Mouse (Mus musculus): ENCODE data around the gene Mad1l1. TPM values are rescaled to one million over a fixed set of nuclear protein-coding genes. Genes with fewer than 3 reads are reported as not detected.

The Mad1l1 gene
- polyA plus RNA-seq, 1 experiment from 2014 or later = 21.0 TPM

DNA sequence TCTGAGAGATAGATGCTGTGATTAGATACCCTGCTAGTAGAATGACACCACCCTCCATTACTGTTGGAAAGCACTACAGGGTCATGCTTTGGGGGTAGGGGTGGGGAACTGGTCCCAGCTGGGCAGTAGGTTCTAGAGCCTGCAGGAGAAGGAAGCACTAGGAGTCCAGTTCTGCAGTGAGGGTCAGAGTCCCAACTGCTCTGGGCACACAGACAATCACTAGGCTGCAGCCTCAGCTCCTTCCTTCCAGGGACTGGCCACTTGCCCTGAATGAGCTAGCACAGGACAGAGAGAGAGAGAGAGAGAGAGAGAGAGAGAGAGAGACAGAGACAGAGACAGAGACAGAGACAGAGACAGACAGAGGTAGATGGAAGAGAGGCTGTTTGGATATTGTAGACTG is 255.1 kb downstream of the Mad1l1 start:
- Histone ChIP-seq H3K9me3 (replicated peaks) (no peaks in the 10 kb centered on the region), H3K27me3 (no peaks in the 10 kb centered on the region), H3K4me2 (no peak overlapping the region), H3K27ac (replicated peaks) (no peak overlapping the region), H3K36me3 (replicated peaks) (peaks cover 9% of the 10 kb centered on the region; the same call in 1 of the 2 replicates), H3K4me1 (replicated peaks) (no peaks in the 10 kb centered on the region), H3K4me3 (replicated peaks) (no peak overlapping the region), H3K9ac (no peak overlapping the region)
- no peak for ATAC-seq (ENCODE audit: insufficient read depth)

DNA sequence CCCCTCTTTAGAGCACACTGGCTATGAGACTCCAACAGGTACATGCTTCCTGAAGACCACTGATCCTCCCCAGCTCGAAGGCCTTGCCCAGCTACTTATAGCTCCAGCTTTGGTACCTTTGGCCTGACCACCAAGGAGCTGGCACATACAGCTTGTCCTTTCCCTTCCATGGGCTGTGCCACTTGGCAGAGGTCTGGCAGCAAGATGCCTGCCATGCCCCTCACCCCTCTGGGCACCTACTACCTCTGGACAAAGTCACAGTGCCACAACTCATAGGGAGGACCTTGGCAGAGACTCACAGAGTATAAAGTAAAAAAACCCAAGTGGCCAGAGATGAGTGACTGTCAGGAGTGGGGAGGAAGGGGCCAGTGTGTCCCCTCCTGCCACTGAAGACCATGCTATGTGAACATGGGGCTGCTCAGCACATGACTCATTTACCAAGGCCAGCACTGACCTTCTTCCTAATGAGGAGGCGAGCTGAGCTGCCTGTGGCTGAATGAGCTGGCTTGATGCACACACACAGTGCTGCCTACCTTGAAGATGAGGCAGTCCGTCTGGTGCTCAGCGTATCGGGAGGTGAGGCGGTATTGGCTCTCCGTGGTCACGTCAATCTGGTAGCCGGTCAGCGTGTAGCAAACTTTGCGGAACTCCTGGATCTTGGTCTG is 255.9 kb downstream of the Mad1l1 start:
- no peak overlapping the region for H3K9ac ChIP-seq
- no peaks in the 10 kb centered on the region for H3K4me1 ChIP-seq (replicated peaks)
- no peak overlapping the region for H3K27ac ChIP-seq (replicated peaks)
- peaks cover 9% of the 10 kb centered on the region; the same call in 1 of the 2 replicates for H3K36me3 ChIP-seq (replicated peaks)
- no peak overlapping the region for H3K4me3 ChIP-seq (replicated peaks)
- ATAC-seq (ENCODE audit: insufficient read depth) = no peak
- no peak overlapping the region for H3K4me2 ChIP-seq
- no peaks in the 10 kb centered on the region for H3K27me3 ChIP-seq
- H3K9me3 ChIP-seq (replicated peaks) = no peaks in the 10 kb centered on the region
- WGBS (ENCODE audit: insufficient replicate concordance) = 87% methylated on average over 11 of the region's 11 CpGs

DNA sequence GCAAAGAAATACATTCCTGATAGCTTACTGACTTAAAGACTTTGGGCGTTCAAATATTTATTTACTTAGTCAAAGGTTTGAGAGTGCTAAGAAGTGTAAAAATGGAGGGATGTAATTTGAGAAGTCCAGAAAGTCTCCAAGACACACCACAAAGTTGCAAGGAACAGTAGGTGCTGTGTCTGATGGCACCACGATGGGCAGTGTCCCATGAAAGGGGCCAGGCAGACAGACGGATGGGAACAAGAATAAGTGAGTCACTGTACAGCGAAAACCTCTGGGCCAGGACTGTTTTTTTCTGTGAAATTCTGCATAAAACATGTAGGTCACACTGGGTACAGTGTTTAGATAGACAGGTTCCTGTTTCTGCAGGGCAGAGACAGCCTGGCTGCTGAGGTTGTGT is 256.8 kb downstream of the Mad1l1 start:
- no peak overlapping the region for H3K27ac ChIP-seq (replicated peaks)
- WGBS (ENCODE audit: insufficient replicate concordance) = 73% methylated on average over 4 of the region's 4 CpGs
- peaks cover 9% of the 10 kb centered on the region; the same call in 1 of the 2 replicates for H3K36me3 ChIP-seq (replicated peaks)
- no peak overlapping the region for H3K4me3 ChIP-seq (replicated peaks)
- no peak overlapping the region for H3K4me2 ChIP-seq
- no peak overlapping the region for H3K9ac ChIP-seq
- ATAC-seq (ENCODE audit: insufficient read depth) = no peak
- no peaks in the 10 kb centered on the region for H3K4me1 ChIP-seq (replicated peaks)
- no peaks in the 10 kb centered on the region for H3K9me3 ChIP-seq (replicated peaks)
- H3K27me3 ChIP-seq = no peaks in the 10 kb centered on the region

DNA sequence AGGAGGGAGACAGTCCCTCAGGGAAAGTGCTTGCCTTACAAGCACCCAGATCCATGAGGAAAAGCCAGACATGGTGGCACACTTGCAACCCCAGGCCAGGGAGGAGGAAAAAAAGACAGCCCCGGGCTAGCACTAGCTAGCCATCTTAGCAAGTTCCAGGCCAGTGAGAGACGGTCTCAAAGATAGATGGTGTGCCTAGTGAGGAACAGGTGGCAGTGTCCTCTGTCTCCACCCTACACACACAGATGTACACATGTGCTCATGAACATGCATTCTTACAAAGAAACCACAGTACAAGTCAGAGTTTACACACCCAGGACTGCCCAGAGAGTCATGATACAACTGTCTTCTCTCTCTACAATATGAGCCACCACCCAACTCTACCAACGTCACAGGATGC is 258.5 kb downstream of the Mad1l1 start:
- H3K4me2 ChIP-seq = no peak overlapping the region
- no peak overlapping the region for H3K9ac ChIP-seq
- H3K27ac ChIP-seq (replicated peaks) = no peak overlapping the region
- peaks cover 9% of the 10 kb centered on the region; the same call in 1 of the 2 replicates for H3K36me3 ChIP-seq (replicated peaks)
- H3K4me3 ChIP-seq (replicated peaks) = no peak overlapping the region
- ATAC-seq (ENCODE audit: insufficient read depth) = no peak
- 69% methylated on average over 3 of the region's 3 CpGs for WGBS (ENCODE audit: insufficient replicate concordance)
- no peaks in the 10 kb centered on the region for H3K4me1 ChIP-seq (replicated peaks)
- H3K9me3 ChIP-seq (replicated peaks) = no peaks in the 10 kb centered on the region
- no peaks in the 10 kb centered on the region for H3K27me3 ChIP-seq

DNA sequence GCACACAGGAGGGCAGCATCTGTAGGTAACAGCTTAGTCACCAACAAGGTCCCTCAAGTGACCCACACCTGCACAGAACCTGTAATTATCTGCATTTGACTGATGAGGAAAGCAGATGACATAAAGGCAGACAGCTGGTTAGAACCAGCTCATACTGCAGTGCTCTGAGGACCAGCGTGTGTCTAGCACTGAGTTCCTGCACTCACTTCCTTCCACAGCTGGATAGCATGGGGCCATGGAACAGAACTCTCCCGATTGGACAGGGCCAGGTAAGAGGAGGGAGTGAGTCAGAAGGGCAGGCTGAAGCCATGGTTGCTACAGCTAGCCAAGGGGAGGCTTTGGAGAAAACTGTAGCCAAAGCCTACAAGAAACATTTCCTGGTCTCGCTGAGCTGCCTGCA is 259.0 kb downstream of the Mad1l1 start:
- Histone ChIP-seq H3K4me2 (no peak overlapping the region), H3K9ac (no peak overlapping the region), H3K4me1 (replicated peaks) (no peaks in the 10 kb centered on the region), H3K36me3 (replicated peaks) (peaks cover 9% of the 10 kb centered on the region; the same call in 1 of the 2 replicates), H3K4me3 (replicated peaks) (no peak overlapping the region), H3K27ac (replicated peaks) (no peak overlapping the region), H3K27me3 (no peaks in the 10 kb centered on the region), H3K9me3 (replicated peaks) (no peaks in the 10 kb centered on the region)
- WGBS (ENCODE audit: insufficient replicate concordance) = 65% methylated on average over 3 of the region's 3 CpGs
- no peak for ATAC-seq (ENCODE audit: insufficient read depth)

DNA sequence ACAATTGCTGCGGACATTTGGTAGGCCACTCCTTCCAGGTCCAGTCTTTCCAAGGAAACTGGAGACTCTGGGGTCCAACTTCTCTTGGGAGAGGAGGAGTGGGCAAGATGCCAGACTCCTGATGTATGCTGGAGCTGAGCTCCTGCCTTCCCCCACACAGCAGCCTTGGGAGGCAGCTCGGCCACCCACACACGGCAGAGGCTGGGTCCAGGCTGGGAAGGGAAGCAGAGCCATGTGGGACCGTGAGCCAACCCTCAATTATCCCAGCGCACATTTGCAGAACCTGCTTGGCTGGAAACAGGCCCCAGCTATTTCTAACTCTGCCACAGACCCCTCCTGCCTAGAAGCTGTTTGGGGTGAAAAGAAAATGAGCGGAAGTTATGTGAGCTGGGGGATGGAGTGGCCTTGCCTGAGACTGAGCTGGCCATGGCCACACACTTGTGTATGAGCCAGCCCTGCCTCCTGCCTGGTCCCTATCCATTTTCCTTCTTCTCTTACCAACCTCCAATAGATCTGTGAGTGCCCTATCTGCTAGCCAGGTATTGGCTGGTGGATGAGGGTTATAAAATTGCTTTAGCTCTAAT is 260.0 kb downstream of the Mad1l1 start:
- H3K9ac ChIP-seq = no peak overlapping the region
- H3K4me2 ChIP-seq = no peak overlapping the region
- peaks cover 9% of the 10 kb centered on the region; the same call in 1 of the 2 replicates for H3K36me3 ChIP-seq (replicated peaks)
- no peak for ATAC-seq (ENCODE audit: insufficient read depth)
- H3K27me3 ChIP-seq = no peaks in the 10 kb centered on the region
- H3K27ac ChIP-seq (replicated peaks) = no peak overlapping the region
- H3K4me1 ChIP-seq (replicated peaks) = no peaks in the 10 kb centered on the region
- H3K9me3 ChIP-seq (replicated peaks) = no peaks in the 10 kb centered on the region
- 74% methylated on average over 6 of the region's 6 CpGs for WGBS (ENCODE audit: insufficient replicate concordance)
- H3K4me3 ChIP-seq (replicated peaks) = no peak overlapping the region

DNA sequence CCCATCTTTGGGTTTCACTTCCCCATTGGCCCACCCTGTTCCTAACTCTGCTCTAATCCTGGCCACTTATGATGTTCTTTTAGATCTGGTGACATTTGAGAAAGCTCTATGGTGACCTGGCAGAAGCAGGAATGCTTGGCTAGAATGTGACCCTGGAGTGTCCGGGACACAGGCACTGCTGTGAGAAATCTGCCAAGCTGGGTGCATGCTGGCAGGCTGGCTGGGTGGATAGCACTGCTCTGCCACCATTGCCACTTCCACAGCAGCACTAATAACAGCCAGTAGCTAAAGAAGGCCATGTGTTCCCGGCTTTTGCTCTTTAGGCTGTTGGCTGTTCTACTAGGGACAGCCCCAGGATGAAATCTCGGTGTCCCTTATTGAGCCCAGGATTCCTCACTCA is 265.1 kb downstream of the Mad1l1 start:
- H3K9ac ChIP-seq = no peak overlapping the region
- H3K4me3 ChIP-seq (replicated peaks) = no peak overlapping the region
- no peaks in the 10 kb centered on the region for H3K36me3 ChIP-seq (replicated peaks)
- H3K27ac ChIP-seq (replicated peaks) = no peak overlapping the region
- no peaks in the 10 kb centered on the region for H3K9me3 ChIP-seq (replicated peaks)
- 71% methylated on average over 3 of the region's 3 CpGs for WGBS (ENCODE audit: insufficient replicate concordance)
- H3K27me3 ChIP-seq = no peaks in the 10 kb centered on the region
- H3K4me2 ChIP-seq = no peak overlapping the region
- no peaks in the 10 kb centered on the region for H3K4me1 ChIP-seq (replicated peaks)
- no peak for ATAC-seq (ENCODE audit: insufficient read depth)

DNA sequence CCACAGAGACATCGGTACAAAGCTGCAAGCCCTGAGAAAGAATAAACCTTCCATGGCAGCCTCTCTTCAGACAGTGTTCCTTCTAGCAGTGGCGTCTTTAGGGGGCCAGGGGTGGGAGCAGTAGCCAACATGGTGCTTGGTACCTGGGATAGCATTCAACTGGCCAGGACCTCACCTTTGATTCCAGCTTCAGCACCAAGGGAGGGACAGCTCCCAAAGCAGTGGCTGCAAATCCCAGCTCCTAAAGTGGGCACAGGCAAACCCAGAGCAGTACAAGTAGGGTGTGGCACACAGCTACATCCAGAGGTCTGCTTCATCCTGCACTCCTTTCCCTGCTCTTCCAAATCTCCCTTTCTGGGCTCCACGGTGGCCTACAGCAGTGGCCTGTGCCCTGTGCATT is 265.9 kb downstream of the Mad1l1 start:
- Histone ChIP-seq H3K9ac (no peak overlapping the region), H3K36me3 (replicated peaks) (no peaks in the 10 kb centered on the region), H3K4me2 (no peak overlapping the region), H3K27me3 (no peaks in the 10 kb centered on the region), H3K4me1 (replicated peaks) (no peaks in the 10 kb centered on the region), H3K4me3 (replicated peaks) (no peak overlapping the region), H3K9me3 (replicated peaks) (no peaks in the 10 kb centered on the region), H3K27ac (replicated peaks) (no peak overlapping the region)
- 77% methylated on average over 3 of the region's 3 CpGs for WGBS (ENCODE audit: insufficient replicate concordance)
- no peak for ATAC-seq (ENCODE audit: insufficient read depth)

- H3K27me3 ChIP-seq = no peaks in the 10 kb centered on the region
- no peaks in the 10 kb centered on the region for H3K9me3 ChIP-seq (replicated peaks)
- H3K27ac ChIP-seq (replicated peaks) = no peak overlapping the region
- no peak overlapping the region for H3K4me2 ChIP-seq
- no peak overlapping the region for H3K9ac ChIP-seq
- ATAC-seq (ENCODE audit: insufficient read depth) = no peak
- H3K4me1 ChIP-seq (replicated peaks) = no peaks in the 10 kb centered on the region
- H3K36me3 ChIP-seq (replicated peaks) = no peaks in the 10 kb centered on the region
- no peak overlapping the region for H3K4me3 ChIP-seq (replicated peaks)
- 65% methylated on average over 3 of the region's 3 CpGs for WGBS (ENCODE audit: insufficient replicate concordance)
Measured at GRCm38 (mm10) chr5:140053626-140054025, 267.7 kb downstream of the Mad1l1 start.

- Histone ChIP-seq H3K4me3 (replicated peaks) (no peak overlapping the region), H3K27ac (replicated peaks) (no peak overlapping the region), H3K4me1 (replicated peaks) (no peaks in the 10 kb centered on the region), H3K9me3 (replicated peaks) (no peaks in the 10 kb centered on the region), H3K4me2 (no peak overlapping the region), H3K27me3 (no peaks in the 10 kb centered on the region), H3K9ac (no peak overlapping the region), H3K36me3 (replicated peaks) (no peaks in the 10 kb centered on the region)
- no peak for ATAC-seq (ENCODE audit: insufficient read depth)
- WGBS (ENCODE audit: insufficient replicate concordance) = 81% methylated on average over 3 of the region's 3 CpGs
Measured at GRCm38 (mm10) chr5:140052405-140052804, 268.9 kb downstream of the Mad1l1 start.

GRCm38 (mm10) chr5:140045453-140045852 is 275.9 kb downstream of the Mad1l1 start:
- H3K4me3 ChIP-seq (replicated peaks) = no peak overlapping the region
- 79% methylated on average over 2 of the region's 2 CpGs for WGBS (ENCODE audit: insufficient replicate concordance)
- no peak overlapping the region for H3K9ac ChIP-seq
- H3K27me3 ChIP-seq = no peaks in the 10 kb centered on the region
- no peak overlapping the region for H3K4me2 ChIP-seq
- no peaks in the 10 kb centered on the region for H3K9me3 ChIP-seq (replicated peaks)
- peaks cover 15% of the 10 kb centered on the region for H3K4me1 ChIP-seq (replicated peaks)
- no peaks in the 10 kb centered on the region for H3K36me3 ChIP-seq (replicated peaks)
- no peak overlapping the region for H3K27ac ChIP-seq (replicated peaks)
- ATAC-seq (ENCODE audit: insufficient read depth) = no peak

DNA sequence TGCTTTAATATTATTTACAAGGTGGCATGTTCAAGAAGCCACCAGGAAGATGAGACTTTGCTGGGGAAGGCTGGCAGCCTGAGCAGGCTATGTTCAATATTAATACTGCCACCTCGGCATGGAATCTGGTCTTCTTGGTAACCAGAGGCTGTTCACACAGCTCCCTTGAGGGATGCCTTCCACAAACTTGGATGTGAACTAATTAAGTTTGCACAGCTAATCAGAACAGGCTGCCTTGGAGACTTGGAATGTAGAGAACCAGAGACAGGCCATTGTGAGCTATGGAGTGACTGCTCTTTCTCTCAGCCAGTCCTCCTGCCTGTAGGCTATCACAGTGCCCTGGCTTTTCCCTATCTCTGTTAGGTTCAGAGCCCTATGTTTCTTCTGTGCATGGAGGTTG is 278.4 kb downstream of the Mad1l1 start:
- no peak overlapping the region for H3K27ac ChIP-seq (replicated peaks)
- no peak overlapping the region for H3K9ac ChIP-seq
- no peaks in the 10 kb centered on the region for H3K36me3 ChIP-seq (replicated peaks)
- H3K4me1 ChIP-seq (replicated peaks) = peaks cover 15% of the 10 kb centered on the region
- no peak overlapping the region for H3K4me3 ChIP-seq (replicated peaks)
- ATAC-seq (ENCODE audit: insufficient read depth) = no peak
- WGBS (ENCODE audit: insufficient replicate concordance) = 78% methylated on average over 1 of the region's 1 CpGs
- no peak overlapping the region for H3K4me2 ChIP-seq
- H3K27me3 ChIP-seq = no peaks in the 10 kb centered on the region
- H3K9me3 ChIP-seq (replicated peaks) = no peaks in the 10 kb centered on the region
